Mouse (Mus musculus) ES-Bruce4 (cell line): ENCODE measurements around the gene Tbcel. TPM values are rescaled to one million over a fixed set of nuclear protein-coding genes. Genes with fewer than 3 reads are reported as not detected.

ENCODE experiments used
- H3K27ac ChIP-seq: 2 replicates; pipeline ENCODE4 v1.5.1; 2012; ENCODE audit warnings: low read length, inconsistent platforms; ENCODE audit not compliant: insufficient read depth
- H3K27me3 ChIP-seq: 2 replicates; pipeline ENCODE4 v1.6.1; 2012; ENCODE audit warnings: mild to moderate bottlenecking, low read length, inconsistent platforms; ENCODE audit not compliant: control insufficient read depth, poor library complexity, insufficient read depth, severe bottlenecking
- H3K36me3 ChIP-seq: 2 replicates; pipeline ENCODE4 v1.6.1; 2012; ENCODE audit warnings: inconsistent platforms, mild to moderate bottlenecking, low read length, moderate library complexity; ENCODE audit not compliant: control insufficient read depth, poor library complexity, insufficient read depth, severe bottlenecking
- H3K4me1 ChIP-seq: one replicate; pipeline ENCODE4 v1.8.1; 2011; ENCODE audit warnings: low read length; ENCODE audit not compliant: control insufficient read depth, insufficient read depth
- H3K4me3 ChIP-seq: 2 replicates; pipeline ENCODE4 v1.5.1; 2011; ENCODE audit warnings: low read depth, mild to moderate bottlenecking, low read length
- H3K9ac ChIP-seq: 2 replicates; pipeline ENCODE4 v1.6.1; 2012; ENCODE audit warnings: low read depth, mild to moderate bottlenecking, inconsistent platforms; ENCODE audit not compliant: poor library complexity, severe bottlenecking
- H3K9me3 ChIP-seq: replicated peaks from 2 replicates; pipeline ENCODE4 v1.6.1; 2012; ENCODE audit warnings: mild to moderate bottlenecking, low read length, inconsistent platforms; ENCODE audit not compliant: control insufficient read depth, poor library complexity, insufficient read depth, severe bottlenecking
- CTCF ChIP-seq: IDR thresholded peaks from one replicate; pipeline ENCODE4 v1.8.1; 2011; ENCODE audit warnings: low read depth, low read length
- EP300 ChIP-seq: IDR thresholded peaks from 2 replicates; pipeline ENCODE4 v1.6.1; 2011; ENCODE audit warnings: low read depth, low read length; ENCODE audit not compliant: insufficient read depth
- POLR2A ChIP-seq: IDR thresholded peaks from one replicate; pipeline ENCODE4 v1.8.1; 2011; ENCODE audit warnings: low read length; ENCODE audit not compliant: insufficient read depth
- polyA plus RNA-seq: library from polyadenylated mRNA; stranded (reverse); fragments of >200 nt; gene quantifications from 2 replicates; pipeline ENCODE4 v1.2.4, GENCODE M21; 2011; ENCODE audit warnings: low read depth; ENCODE audit not compliant: missing spikeins, insufficient read depth, insufficient read length

Gene Tbcel
- polyA plus RNA-seq, 1 experiment: 27.1 TPM

GRCm38 (mm10) chr9:42387038-42387437 is 120.6 kb downstream of the Tbcel start:
- H3K36me3 ChIP-seq: no peaks in the 10 kb centered on the region
- H3K9ac ChIP-seq: no peak overlapping the region
- H3K27me3 ChIP-seq: no peaks in the 10 kb centered on the region
- H3K27ac ChIP-seq: no peak overlapping the region
- H3K4me1 ChIP-seq: no peaks in the 10 kb centered on the region
- no peak overlapping the region for H3K4me3 ChIP-seq
- no peak for TF ChIP-seq EP300
- no peak for TF ChIP-seq CTCF
- no peak for TF ChIP-seq POLR2A
- H3K9me3 ChIP-seq: no peaks in the 10 kb centered on the region

- Histone ChIP-seq H3K36me3 (no peaks in the 10 kb centered on the region), H3K4me3 (no peak overlapping the region), H3K9ac (no peak overlapping the region), H3K27ac (no peak overlapping the region), H3K27me3 (no peaks in the 10 kb centered on the region), H3K4me1 (no peaks in the 10 kb centered on the region), H3K9me3 (no peaks in the 10 kb centered on the region)
- TF ChIP-seq POLR2A: no peak
- TF ChIP-seq EP300: no peak
- no peak for TF ChIP-seq CTCF
These were observed 122.0 kb downstream of the Tbcel start for GRCm38 (mm10) chr9:42385656-42386055.

- TF ChIP-seq CTCF (no peak), EP300 (no peak), POLR2A (no peak)
- no peaks in the 10 kb centered on the region for H3K27me3 ChIP-seq
- no peak overlapping the region for H3K4me3 ChIP-seq
- H3K4me1 ChIP-seq: no peaks in the 10 kb centered on the region
- no peak overlapping the region for H3K27ac ChIP-seq
- H3K36me3 ChIP-seq: no peaks in the 10 kb centered on the region
- no peak overlapping the region for H3K9ac ChIP-seq
- no peaks in the 10 kb centered on the region for H3K9me3 ChIP-seq
These were observed 124.8 kb downstream of the Tbcel start for GRCm38 (mm10) chr9:42382628-42383347.

GRCm38 (mm10) chr9:42382063-42382462 is 125.5 kb downstream of the Tbcel start:
- Histone ChIP-seq H3K27me3 (no peaks in the 10 kb centered on the region), H3K36me3 (no peaks in the 10 kb centered on the region), H3K4me3 (no peak overlapping the region), H3K9me3 (no peaks in the 10 kb centered on the region), H3K27ac (no peak overlapping the region), H3K4me1 (no peaks in the 10 kb centered on the region), H3K9ac (no peak overlapping the region)
- TF ChIP-seq EP300 (no peak), CTCF (no peak), POLR2A (no peak)

GRCm38 (mm10) chr9:42378071-42378470 is 129.5 kb downstream of the Tbcel start:
- no peaks in the 10 kb centered on the region for H3K27me3 ChIP-seq
- no peaks in the 10 kb centered on the region for H3K36me3 ChIP-seq
- H3K4me1 ChIP-seq: no peaks in the 10 kb centered on the region
- no peak for TF ChIP-seq EP300
- TF ChIP-seq CTCF: no peak
- no peak for TF ChIP-seq POLR2A
- H3K9ac ChIP-seq: no peak overlapping the region
- H3K27ac ChIP-seq: no peak overlapping the region
- no peaks in the 10 kb centered on the region for H3K9me3 ChIP-seq
- no peak overlapping the region for H3K4me3 ChIP-seq

GRCm38 (mm10) chr9:42377656-42378055 is 130.0 kb downstream of the Tbcel start:
- no peaks in the 10 kb centered on the region for H3K9me3 ChIP-seq
- no peaks in the 10 kb centered on the region for H3K36me3 ChIP-seq
- no peaks in the 10 kb centered on the region for H3K27me3 ChIP-seq
- H3K9ac ChIP-seq: no peak overlapping the region
- H3K27ac ChIP-seq: no peak overlapping the region
- no peak overlapping the region for H3K4me3 ChIP-seq
- H3K4me1 ChIP-seq: no peaks in the 10 kb centered on the region
- TF ChIP-seq CTCF (no peak), EP300 (no peak), POLR2A (no peak)
